Mouse (Mus musculus) testis, adult 10 weeks (tissue): ENCODE data around the gene Vmn1r94. TPM values are rescaled to one million over a fixed set of nuclear protein-coding genes. Genes with fewer than 3 reads are reported as not detected.

Source experiments
- polyA plus RNA-seq: library from polyadenylated mRNA; stranded (reverse); fragments of 350-450 nt; fragmentation: Illumina TruSeq; extraction: RNeasy Lipid Tissue Mini Kit (QIAGEN cat#74804); gene quantifications from one replicate; pipeline ENCODE4 v1.2.3, GENCODE M21; 2014; ENCODE audit warnings: low read depth, low replicate concordance

Gene Vmn1r94
- polyA plus RNA-seq = not detected

DNA sequence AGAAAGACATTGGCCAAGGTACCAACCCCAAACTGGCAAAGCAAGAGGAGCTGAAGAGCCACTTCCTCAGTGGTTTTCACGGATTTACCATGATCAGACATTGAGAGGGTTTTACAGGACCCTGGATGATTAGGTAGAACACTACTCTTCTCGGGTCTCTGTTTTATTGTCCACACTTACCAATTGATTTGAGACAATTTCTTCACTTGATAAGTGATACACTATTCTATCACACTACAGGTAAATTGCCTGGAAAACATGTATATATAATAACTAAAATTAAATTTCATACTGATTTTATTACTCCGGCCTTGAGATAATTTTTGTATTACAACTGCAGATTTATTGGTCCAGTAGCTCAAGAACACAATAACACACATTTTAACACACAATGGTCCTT, at the start of gene Vmn1r94:
Gene Vmn1r94 (minus strand): TSS at position 101 of the 400 bp plus-strand sequence.

DNA sequence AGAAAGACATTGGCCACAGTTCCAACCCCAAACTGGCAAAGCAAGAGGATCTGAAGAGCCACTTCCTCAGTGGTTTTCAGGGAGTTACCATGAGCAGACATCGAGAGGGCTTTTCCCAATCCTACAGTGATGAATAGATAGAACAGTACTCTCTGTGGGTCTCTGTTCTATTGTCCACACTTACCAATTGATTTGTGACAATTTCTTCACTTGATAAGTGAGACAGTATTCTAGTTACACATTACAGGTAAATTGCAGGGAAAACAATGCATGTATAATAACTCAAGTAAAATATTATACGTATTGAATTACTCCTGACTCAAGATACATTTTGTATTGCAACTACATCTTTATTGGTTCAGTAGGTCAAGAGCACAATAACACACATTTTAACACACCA, 37.3 kb upstream of the Vmn1r94 start, which contains the start of gene Gm6164:
Gene Gm6164 (minus strand): TSS at position 101 of the 400 bp plus-strand sequence.

GRCm38 (mm10) chr7:20193410-20193809, 25.2 kb upstream of the Vmn1r94 start, which contains the start of gene Vmn1r95:
Vmn1r95 (plus strand) TSS chr7:20193710.

GRCm38 (mm10) chr7:20138988-20139387, 29.2 kb downstream of the Vmn1r94 start, which contains the start of gene Vmn1r93:
Vmn1r93 (minus strand) TSS chr7:20139088.

GRCm38 (mm10) chr7:20122479-20122878, 45.7 kb downstream of the Vmn1r94 start, which contains the start of gene Gm16442:
Gm16442 (minus strand) TSS chr7:20122579.

Other genes with a start within 250 kb of the Vmn1r94 start
- 7.9 TPM for gene Pvr, start 247.2 kb downstream of the Vmn1r94 start, polyA plus RNA-seq
- gene Igsf23, start 217.6 kb downstream of the Vmn1r94 start, polyA plus RNA-seq = not detected
- gene Ceacam20, start 203.0 kb downstream of the Vmn1r94 start, polyA plus RNA-seq = 1.4 TPM
- gene Nlrp9b, start 176.9 kb downstream of the Vmn1r94 start, polyA plus RNA-seq = 1.6 TPM
- gene Vmn1r91, start 68.7 kb downstream of the Vmn1r94 start, polyA plus RNA-seq = not detected
- gene Gm16442, start 45.8 kb downstream of the Vmn1r94 start, polyA plus RNA-seq = not detected
- gene Vmn1r93, start 29.3 kb downstream of the Vmn1r94 start, polyA plus RNA-seq = not detected
- not detected for gene Vmn1r95, start 25.3 kb upstream of the Vmn1r94 start, polyA plus RNA-seq
- not detected for gene Gm6164, start 37.2 kb upstream of the Vmn1r94 start, polyA plus RNA-seq
- gene Gm4498, start 65.5 kb upstream of the Vmn1r94 start, polyA plus RNA-seq = not detected
- 0.27 TPM for gene Gm5890, start 94.5 kb upstream of the Vmn1r94 start, polyA plus RNA-seq
- gene Gm4133, start 165.7 kb upstream of the Vmn1r94 start, polyA plus RNA-seq = not detected
- gene Gm5728, start 207.0 kb upstream of the Vmn1r94 start, polyA plus RNA-seq = not detected
- gene Vmn1r100, start 249.6 kb upstream of the Vmn1r94 start, polyA plus RNA-seq = not detected